In the genomic region with DNA sequence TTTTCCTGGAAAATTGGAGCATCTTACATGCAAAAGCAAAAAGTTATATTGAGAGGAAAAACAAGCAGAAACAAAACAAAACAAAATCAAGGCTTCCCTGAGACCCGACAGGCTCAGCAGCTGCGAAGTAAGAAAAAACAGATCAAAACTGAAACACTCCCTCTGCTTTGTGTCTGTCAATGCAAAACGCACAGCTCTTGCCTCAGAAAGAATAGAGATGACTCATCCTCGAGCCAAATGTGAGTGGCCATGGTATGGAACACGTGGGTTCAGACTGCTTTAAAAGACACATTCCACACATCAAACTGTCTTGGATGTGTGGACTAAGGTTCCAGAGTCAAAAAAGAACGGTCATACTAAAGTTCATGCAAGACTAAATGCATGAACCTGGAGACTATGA, we compare ENCODE assay signal across 25 mouse cellular contexts.
DNase-seq lines count a peak whose midpoint lies in the region; ATAC-seq and TF ChIP-seq lines count a peak whose summit lies in the region.
"Had no signal": no experiment of that assay in that cellular context is flagged by ENCODE, and none has a peak within 500 bp of the region (broad histone marks: within the 10 kb centered on the region; RNA-seq: fewer than 3 reads in every experiment).

No protein-coding gene starts in this region.

- TF ChIP-seq POLR2A in CH12.LX (IDR thresholded peaks at IDR 0.05; ENCODE audit: low read depth, low read length): no peak
- no peak for TF ChIP-seq POLR2A in embryonic fibroblast, embryonic 13.5 days (IDR thresholded peaks at IDR 0.05; ENCODE audit: low read depth, low read length)

- dilution Hi-C loops in CH12.LX (cut with MboI; ENCODE audit: extremely low pct_ligation_motif_present, extremely low pct_unique_long_range_greater_than_20kb, low sequenced_read_pairs): no loop called here

- 87% methylated on average over 6 of the region's 6 CpGs for WGBS in midbrain, embryonic 15.5 days

- H3K27me3 ChIP-seq in CH12.LX (replicated peaks): no peaks in the 10 kb centered on the region
- no peaks in the 10 kb centered on the region for H3K27me3 ChIP-seq in midbrain, embryonic 15.5 days (replicated peaks)
- H3K27me3 ChIP-seq: embryonic facial prominence, embryonic 12.5 days; forebrain, embryonic 12.5 days; Patski had no signal

- TF ChIP-seq EP300 in CH12.LX (IDR thresholded peaks at IDR 0.05; ENCODE audit: low read length): peak; percentile 85

- peaks cover 8% of the 10 kb centered on the region for H3K9me3 ChIP-seq in CH12.LX (replicated peaks; ENCODE audit: low read length)
- H3K9me3 ChIP-seq in midbrain, embryonic 15.5 days: no peaks in the 10 kb centered on the region
- H3K9me3 ChIP-seq: embryonic facial prominence, embryonic 10.5 days; embryonic facial prominence, embryonic 12.5 days; forebrain, embryonic 12.5 days had no signal

- TF ChIP-seq CTCF in CH12.LX (conservative IDR thresholded peaks at IDR 0.05 in 1 of 2, IDR thresholded peaks at IDR 0.05 in 1 of 2; ENCODE audit: low read depth in 2 of 2, low read length in 2 of 2): no peak
- no peak for TF ChIP-seq CTCF in embryonic fibroblast, embryonic 13.5 days (IDR thresholded peaks at IDR 0.05; ENCODE audit: borderline replicate concordance, insufficient read depth, low read length)

- peak; percentile 74 for DNase-seq in 3T3-L1 (ENCODE audit: low read depth, low spot score)
- DNase-seq in A20 (ENCODE audit: low read depth, low spot score): peak; percentile 23
- peak; percentile 65 for DNase-seq in CH12.LX (ENCODE audit: extremely low read depth)
- no peak for DNase-seq in left cerebral cortex, adult 18-20 months (ENCODE audit: low spot score in 2 of 2)
- DNase-seq in lung, postnatal 25 days (ENCODE audit: low spot score): no peak
- no peak for DNase-seq in retina, postnatal 1 day
- DNase-seq: adrenal gland, adult 8-10 months; adrenal gland, postnatal 14 days; cerebellum, adult 11-12 months; cerebellum, adult 2 months; cerebellum, adult 9-10 months; cerebellum, postnatal 10 days; cerebellum, postnatal 25 days had no signal

- no peaks in the 10 kb centered on the region for H3K79me2 ChIP-seq in CH12.LX (replicated peaks; ENCODE audit: control insufficient read depth, extremely low read depth, insufficient read depth, poor library complexity, severe bottlenecking)

- H3K4me3 ChIP-seq in CH12.LX (replicated peaks in 1 of 3; ENCODE audit: low read depth in 2 of 3, low read length in 2 of 3, poor library complexity in 1 of 3): no peak overlapping the region
- H3K4me3 ChIP-seq in embryonic fibroblast, embryonic 13.5 days (ENCODE audit: insufficient read depth, low read length): no peak overlapping the region
- H3K4me3 ChIP-seq in midbrain, embryonic 15.5 days: no peak overlapping the region
- H3K4me3 ChIP-seq: embryonic facial prominence, embryonic 10.5 days; embryonic facial prominence, embryonic 12.5 days; erythroblast, embryonic 14.5 days; forebrain, embryonic 10.5 days; forebrain, embryonic 12.5 days had no signal

- in situ Hi-C loops in CH12.LX (cut with MboI; ENCODE audit: low pct_ligation_motif_present, low pct_unique_long_range_greater_than_20kb, low sequenced_read_pairs): no loop called here

- peak overlapping the region; percentile 81 for H3K27ac ChIP-seq in CH12.LX (ENCODE audit: insufficient read depth, low read depth)
- H3K27ac ChIP-seq in embryonic fibroblast, embryonic 13.5 days (ENCODE audit: insufficient read depth, low read length): peak overlapping the region; percentile 85
- no peak overlapping the region for H3K27ac ChIP-seq in midbrain, embryonic 15.5 days
- H3K27ac ChIP-seq: embryonic facial prominence, embryonic 10.5 days; embryonic facial prominence, embryonic 12.5 days; forebrain, embryonic 10.5 days; forebrain, embryonic 12.5 days had no signal

- ATAC-seq in midbrain, embryonic 15.5 days (replicated peaks): no peak
- ATAC-seq: activated CD4-positive, CD25-positive, alpha-beta regulatory T cell, adult 4 months; CD4-positive, CD25-positive, alpha-beta regulatory T cell, adult 4 months; forebrain, embryonic 14.5 days; forebrain, embryonic 16.5 days; Patski had no signal

- no peak for TF ChIP-seq RAD21 in CH12.LX (IDR thresholded peaks at IDR 0.05; ENCODE audit: low read depth, low read length)

- H3K4me1 ChIP-seq in CH12.LX (ENCODE audit: control insufficient read depth in 1 of 2, insufficient read depth in 2 of 2): peaks cover 4 to 9% of the 10 kb centered on the region in 2 experiments; a peak in 2 of 4 replicates
- H3K4me1 ChIP-seq in embryonic fibroblast, embryonic 13.5 days (ENCODE audit: control insufficient read depth, insufficient read depth, low read length): peaks cover 4% of the 10 kb centered on the region; the same call in 1 of the 2 replicates
- no peaks in the 10 kb centered on the region for H3K4me1 ChIP-seq in midbrain, embryonic 15.5 days
- H3K4me1 ChIP-seq: embryonic facial prominence, embryonic 10.5 days; embryonic facial prominence, embryonic 12.5 days; forebrain, embryonic 10.5 days; forebrain, embryonic 12.5 days had no signal

- no peak overlapping the region for H3K9ac ChIP-seq in CH12.LX (ENCODE audit: insufficient read depth, low read depth)
- no peak overlapping the region for H3K9ac ChIP-seq in midbrain, embryonic 15.5 days
- H3K9ac ChIP-seq: embryonic facial prominence, embryonic 12.5 days; forebrain, embryonic 12.5 days had no signal

- H3K36me3 ChIP-seq in CH12.LX (replicated peaks in 1 of 2; ENCODE audit: control insufficient read depth in 1 of 2, insufficient read depth in 1 of 2, low read length in 1 of 2): no peaks in the 10 kb centered on the region
- H3K36me3 ChIP-seq in midbrain, embryonic 15.5 days (replicated peaks): no peaks in the 10 kb centered on the region
- H3K36me3 ChIP-seq: embryonic facial prominence, embryonic 10.5 days; embryonic facial prominence, embryonic 12.5 days; forebrain, embryonic 10.5 days; forebrain, embryonic 12.5 days had no signal

- no peak overlapping the region for H3K4me2 ChIP-seq in CH12.LX (ENCODE audit: insufficient read depth, low read depth, poor library complexity, severe bottlenecking)
- no peak overlapping the region for H3K4me2 ChIP-seq in midbrain, embryonic 15.5 days
- H3K4me2 ChIP-seq: embryonic facial prominence, embryonic 12.5 days; forebrain, embryonic 12.5 days had no signal

TF ChIP-seq in CH12.LX, 34 proteins besides CTCF, POLR2A, EP300 and RAD21:
- TF ChIP-seq NELFE (IDR thresholded peaks at IDR 0.05; ENCODE audit: low read depth, low read length): no peak
- TF ChIP-seq ZKSCAN1 (IDR thresholded peaks at IDR 0.05; ENCODE audit: borderline replicate concordance, low read depth, low read length): no peak
- TF ChIP-seq NRF1 (IDR thresholded peaks at IDR 0.05; ENCODE audit: low read depth, low read length): no peak
- peak; percentile 91 for TF ChIP-seq IRF4 (IDR thresholded peaks at IDR 0.05; ENCODE audit: low read depth, low read length)
- peak; percentile 94 for TF ChIP-seq MYC (IDR thresholded peaks at IDR 0.05; ENCODE audit: low read depth, low read length)
- peak; percentile 57 for TF ChIP-seq USF1 (IDR thresholded peaks at IDR 0.05; ENCODE audit: low read depth, low read length)
- 0 out of 2 replicates have a peak, but pooled peaks have one; percentile 63 for TF ChIP-seq TBP (conservative IDR thresholded peaks at IDR 0.05; ENCODE audit: low read depth, low read length)
- peak; percentile 84 for TF ChIP-seq BHLHE40 (IDR thresholded peaks at IDR 0.05; ENCODE audit: low read depth, low read length)
- TF ChIP-seq MAX (IDR thresholded peaks at IDR 0.05; ENCODE audit: low read length): peak; percentile 95
- peak; percentile 43 for TF ChIP-seq USF2 (conservative IDR thresholded peaks at IDR 0.05; ENCODE audit: low read depth, low read length)
- peak; percentile 83 for TF ChIP-seq JUN (IDR thresholded peaks at IDR 0.05; ENCODE audit: insufficient read depth, low read depth, low read length)
- 0 out of 2 replicates have a peak, but pooled peaks have one; percentile 37 for TF ChIP-seq CHD2 (IDR thresholded peaks at IDR 0.05; ENCODE audit: low read length)
- no peak for TF ChIP-seq UBTF (IDR thresholded peaks at IDR 0.05; ENCODE audit: low read depth, low read length)
- peak; percentile 86 for TF ChIP-seq JUND (conservative IDR thresholded peaks at IDR 0.05; ENCODE audit: low read depth, low read length)
- TF ChIP-seq ELF1 (IDR thresholded peaks at IDR 0.05; ENCODE audit: low read depth, low read length): no peak
- TF ChIP-seq HCFC1 (IDR thresholded peaks at IDR 0.05; ENCODE audit: low read depth, low read length): peak; percentile 25; the same call in 1 of the 2 replicates
- peak; percentile 68; the same call in 1 of the 2 replicates for TF ChIP-seq ZNF384 (IDR thresholded peaks at IDR 0.05; ENCODE audit: low read depth, low read length)
- peak; percentile 77; the same call in 1 of the 2 replicates for TF ChIP-seq MEF2A (IDR thresholded peaks at IDR 0.05; ENCODE audit: borderline replicate concordance, low read depth, low read length)
- TF ChIP-seq MAZ (IDR thresholded peaks at IDR 0.05; ENCODE audit: low read depth, low read length): no peak
- peak; percentile 62; the same call in 1 of the 2 replicates for TF ChIP-seq SIN3A (IDR thresholded peaks at IDR 0.05; ENCODE audit: low read length)
- peak; percentile 85 for TF ChIP-seq TCF12 (IDR thresholded peaks at IDR 0.05; ENCODE audit: low read depth, low read length)
- peak; percentile 58 for TF ChIP-seq ETS1 (conservative IDR thresholded peaks at IDR 0.05; ENCODE audit: low read depth, low read length)
- TF ChIP-seq SMC3 (IDR thresholded peaks at IDR 0.05; ENCODE audit: low read depth, low read length): no peak
- no peak for TF ChIP-seq PAX5 (IDR thresholded peaks at IDR 0.05; ENCODE audit: low read length)

Comparison
In these comparisons a context has a peak if more than half of its experiments do, and no peak if none do; other contexts are left out.
1. DNase-seq: peak in 3T3-L1 (single experiment), A20 (single experiment) and CH12.LX (single experiment); none in left cerebral cortex, adult 18-20 months (0 of 2), lung, postnatal 25 days (single experiment) and retina, postnatal 1 day (single experiment).